Mouse (Mus musculus): ENCODE data around the gene Fndc11. TPM values are rescaled to one million over a fixed set of nuclear protein-coding genes. Genes with fewer than 3 reads are reported as not detected.

Gene Fndc11
- polyA plus RNA-seq, 1 experiment from 2014 or later = not detected

GRCm38 (mm10) chr2:181240806-181241440 is 21.1 kb downstream of the Fndc11 start:
- ATAC-seq (ENCODE audit: insufficient read depth, low FRiP score, low TSS enrichment) (no peak), DNase-seq (ENCODE audit: low spot score) (no peak)
- H3K4me2 ChIP-seq (ENCODE audit: low read depth) = no peak overlapping the region
- no peaks in the 10 kb centered on the region for H3K9me3 ChIP-seq (ENCODE audit: control insufficient read depth, low read length)
- no peak overlapping the region for H3K4me3 ChIP-seq (ENCODE audit: low read depth, low read length)
- peaks cover 4% of the 10 kb centered on the region; the same call in 1 of the 2 replicates for H3K4me1 ChIP-seq (ENCODE audit: control insufficient read depth, insufficient read depth, low read length)
- no peak overlapping the region for H3K9ac ChIP-seq (ENCODE audit: low read length)
- 92% methylated on average over 13 of the region's 13 CpGs for WGBS
- no peak overlapping the region for H3K27ac ChIP-seq (ENCODE audit: low read depth, low read length)
- no peaks in the 10 kb centered on the region for H3K36me3 ChIP-seq (ENCODE audit: control insufficient read depth, insufficient read depth, low read length)
- no peaks in the 10 kb centered on the region for H3K27me3 ChIP-seq (ENCODE audit: control insufficient read depth, insufficient read depth, low read length)

- no peaks in the 10 kb centered on the region for H3K27me3 ChIP-seq (ENCODE audit: control insufficient read depth, insufficient read depth, low read length)
- ATAC-seq (ENCODE audit: insufficient read depth, low FRiP score, low TSS enrichment) (no peak), DNase-seq (ENCODE audit: low spot score) (no peak)
- 11% methylated on average over 16 of the region's 16 CpGs for WGBS
- H3K36me3 ChIP-seq (ENCODE audit: control insufficient read depth, insufficient read depth, low read length) = no peaks in the 10 kb centered on the region
- H3K4me3 ChIP-seq (ENCODE audit: low read depth, low read length) = peak within 1 kb of the TSS; percentile 29
- H3K4me1 ChIP-seq (ENCODE audit: control insufficient read depth, insufficient read depth, low read length) = peaks cover 4% of the 10 kb centered on the region; the same call in 1 of the 2 replicates
- H3K27ac ChIP-seq (ENCODE audit: low read depth, low read length) = no peak within 1 kb of the TSS
- peak within 1 kb of the TSS; percentile 43 for H3K4me2 ChIP-seq (ENCODE audit: low read depth)
- H3K9me3 ChIP-seq (ENCODE audit: control insufficient read depth, low read length) = no peaks in the 10 kb centered on the region
- H3K9ac ChIP-seq (ENCODE audit: low read length) = peak within 1 kb of the TSS; percentile 47
Observed at GRCm38 (mm10) chr2:181241602-181242313, 21.9 kb downstream of the Fndc11 start, which contains the start of gene Helz2. Helz2 (minus strand) TSS chr2:181242027.

GRCm38 (mm10) chr2:181242314-181242665 is 22.5 kb downstream of the Fndc11 start:
- DNase-seq (ENCODE audit: low spot score) (no peak), ATAC-seq (ENCODE audit: insufficient read depth, low FRiP score, low TSS enrichment) (no peak)
- H3K9ac ChIP-seq (ENCODE audit: low read length) = no peak overlapping the region; the same call in 1 of the 2 replicates
- no peaks in the 10 kb centered on the region for H3K9me3 ChIP-seq (ENCODE audit: control insufficient read depth, low read length)
- H3K4me2 ChIP-seq (ENCODE audit: low read depth) = peak overlapping the region; percentile 43
- H3K36me3 ChIP-seq (ENCODE audit: control insufficient read depth, insufficient read depth, low read length) = no peaks in the 10 kb centered on the region
- H3K27ac ChIP-seq (ENCODE audit: low read depth, low read length) = no peak overlapping the region
- peaks cover 4% of the 10 kb centered on the region; the same call in 1 of the 2 replicates for H3K4me1 ChIP-seq (ENCODE audit: control insufficient read depth, insufficient read depth, low read length)
- 70% methylated on average over 3 of the region's 3 CpGs for WGBS
- no peak overlapping the region for H3K4me3 ChIP-seq (ENCODE audit: low read depth, low read length)
- no peaks in the 10 kb centered on the region for H3K27me3 ChIP-seq (ENCODE audit: control insufficient read depth, insufficient read depth, low read length)

GRCm38 (mm10) chr2:181243706-181244394 is 24.0 kb downstream of the Fndc11 start:
- Histone ChIP-seq H3K4me1 (ENCODE audit: control insufficient read depth, insufficient read depth, low read length) (peaks cover 4% of the 10 kb centered on the region; the same call in 1 of the 2 replicates), H3K27ac (ENCODE audit: low read depth, low read length) (no peak overlapping the region), H3K4me2 (ENCODE audit: low read depth) (no peak overlapping the region), H3K36me3 (ENCODE audit: control insufficient read depth, insufficient read depth, low read length) (no peaks in the 10 kb centered on the region), H3K4me3 (ENCODE audit: low read depth, low read length) (no peak overlapping the region), H3K9ac (ENCODE audit: low read length) (no peak overlapping the region), H3K27me3 (ENCODE audit: control insufficient read depth, insufficient read depth, low read length) (no peaks in the 10 kb centered on the region), H3K9me3 (ENCODE audit: control insufficient read depth, low read length) (no peaks in the 10 kb centered on the region)
- WGBS = 35% methylated on average over 11 of the region's 11 CpGs
- DNase-seq (ENCODE audit: low spot score) (no peak), ATAC-seq (ENCODE audit: insufficient read depth, low FRiP score, low TSS enrichment) (no peak)

GRCm38 (mm10) chr2:181245031-181245430 is 25.2 kb downstream of the Fndc11 start:
- DNase-seq (ENCODE audit: low spot score) (no peak), ATAC-seq (ENCODE audit: insufficient read depth, low FRiP score, low TSS enrichment) (no peak)
- no peaks in the 10 kb centered on the region for H3K36me3 ChIP-seq (ENCODE audit: control insufficient read depth, insufficient read depth, low read length)
- 31% methylated on average over 2 of the region's 2 CpGs for WGBS
- peaks cover 4% of the 10 kb centered on the region; the same call in 1 of the 2 replicates for H3K4me1 ChIP-seq (ENCODE audit: control insufficient read depth, insufficient read depth, low read length)
- no peaks in the 10 kb centered on the region for H3K9me3 ChIP-seq (ENCODE audit: control insufficient read depth, low read length)
- no peak overlapping the region for H3K4me2 ChIP-seq (ENCODE audit: low read depth)
- no peak overlapping the region for H3K27ac ChIP-seq (ENCODE audit: low read depth, low read length)
- no peak overlapping the region for H3K9ac ChIP-seq (ENCODE audit: low read length)
- no peak overlapping the region for H3K4me3 ChIP-seq (ENCODE audit: low read depth, low read length)
- no peaks in the 10 kb centered on the region for H3K27me3 ChIP-seq (ENCODE audit: control insufficient read depth, insufficient read depth, low read length)

GRCm38 (mm10) chr2:181249217-181249616 is 29.4 kb downstream of the Fndc11 start:
- no peaks in the 10 kb centered on the region for H3K4me1 ChIP-seq (ENCODE audit: control insufficient read depth, insufficient read depth, low read length)
- DNase-seq (ENCODE audit: low spot score) = no peak
- WGBS = 89% methylated on average over 10 of the region's 10 CpGs
- H3K9me3 ChIP-seq (ENCODE audit: control insufficient read depth, low read length) = no peaks in the 10 kb centered on the region
- H3K9ac ChIP-seq (ENCODE audit: low read length) = no peak overlapping the region
- no peak overlapping the region for H3K27ac ChIP-seq (ENCODE audit: low read depth, low read length)
- ATAC-seq (ENCODE audit: insufficient read depth, low FRiP score, low TSS enrichment) = no peak
- no peak overlapping the region for H3K4me3 ChIP-seq (ENCODE audit: low read depth, low read length)
- no peaks in the 10 kb centered on the region for H3K27me3 ChIP-seq (ENCODE audit: control insufficient read depth, insufficient read depth, low read length)
- peaks cover 10% of the 10 kb centered on the region for H3K36me3 ChIP-seq (ENCODE audit: control insufficient read depth, insufficient read depth, low read length)
- no peak overlapping the region for H3K4me2 ChIP-seq (ENCODE audit: low read depth)

- no peaks in the 10 kb centered on the region for H3K9me3 ChIP-seq (ENCODE audit: control insufficient read depth, low read length)
- WGBS = 69% methylated on average over 1 of the region's 1 CpGs
- no peaks in the 10 kb centered on the region for H3K4me1 ChIP-seq (ENCODE audit: control insufficient read depth, insufficient read depth, low read length)
- H3K27me3 ChIP-seq (ENCODE audit: control insufficient read depth, insufficient read depth, low read length) = no peaks in the 10 kb centered on the region
- H3K4me3 ChIP-seq (ENCODE audit: low read depth, low read length) = no peak overlapping the region
- H3K27ac ChIP-seq (ENCODE audit: low read depth, low read length) = no peak overlapping the region
- no peak for DNase-seq (ENCODE audit: low spot score)
- no peak overlapping the region for H3K9ac ChIP-seq (ENCODE audit: low read length)
- H3K36me3 ChIP-seq (ENCODE audit: control insufficient read depth, insufficient read depth, low read length) = peaks cover 14% of the 10 kb centered on the region
- no peak for ATAC-seq (ENCODE audit: insufficient read depth, low FRiP score, low TSS enrichment)
- H3K4me2 ChIP-seq (ENCODE audit: low read depth) = no peak overlapping the region
Observed at GRCm38 (mm10) chr2:181251841-181252240, 32.0 kb downstream of the Fndc11 start.

- ATAC-seq (ENCODE audit: insufficient read depth, low FRiP score, low TSS enrichment) = no peak
- H3K27ac ChIP-seq (ENCODE audit: low read depth, low read length) = no peak overlapping the region
- H3K27me3 ChIP-seq (ENCODE audit: control insufficient read depth, insufficient read depth, low read length) = no peaks in the 10 kb centered on the region
- no peaks in the 10 kb centered on the region for H3K9me3 ChIP-seq (ENCODE audit: control insufficient read depth, low read length)
- H3K4me3 ChIP-seq (ENCODE audit: low read depth, low read length) = no peak overlapping the region
- 88% methylated on average over 1 of the region's 1 CpGs for WGBS
- H3K4me2 ChIP-seq (ENCODE audit: low read depth) = no peak overlapping the region
- H3K9ac ChIP-seq (ENCODE audit: low read length) = no peak overlapping the region
- H3K4me1 ChIP-seq (ENCODE audit: control insufficient read depth, insufficient read depth, low read length) = no peaks in the 10 kb centered on the region
- DNase-seq (ENCODE audit: low spot score) = no peak
- H3K36me3 ChIP-seq (ENCODE audit: control insufficient read depth, insufficient read depth, low read length) = peaks cover 14% of the 10 kb centered on the region
Observed at GRCm38 (mm10) chr2:181253248-181253647, 33.4 kb downstream of the Fndc11 start.
